Mouse (Mus musculus): ENCODE data around the gene Etl4.

Etl4 gene

DNA sequence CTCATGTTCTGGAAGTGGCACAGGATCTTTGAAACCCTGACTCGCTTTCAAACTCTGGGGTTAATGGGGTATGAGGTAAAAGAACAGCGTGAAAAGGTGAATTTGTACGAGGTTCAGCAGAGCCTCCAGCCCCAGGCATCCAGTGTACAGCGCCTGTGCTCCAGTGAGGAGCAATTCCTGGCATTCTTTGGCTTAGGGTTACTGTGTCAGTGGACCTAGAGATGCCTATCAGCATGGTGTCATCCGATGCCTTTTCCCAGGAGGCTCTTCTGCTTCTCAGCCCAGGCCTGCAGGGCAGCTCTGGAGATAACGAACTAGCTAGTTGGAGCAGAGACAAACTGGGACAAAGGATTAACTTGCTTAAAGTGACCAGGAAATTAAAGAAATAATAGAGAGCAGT is 653.5 kb downstream of the Etl4 start:
- peak; percentile 54 for DNase-seq (ENCODE audit: extremely low spot score)

DNA sequence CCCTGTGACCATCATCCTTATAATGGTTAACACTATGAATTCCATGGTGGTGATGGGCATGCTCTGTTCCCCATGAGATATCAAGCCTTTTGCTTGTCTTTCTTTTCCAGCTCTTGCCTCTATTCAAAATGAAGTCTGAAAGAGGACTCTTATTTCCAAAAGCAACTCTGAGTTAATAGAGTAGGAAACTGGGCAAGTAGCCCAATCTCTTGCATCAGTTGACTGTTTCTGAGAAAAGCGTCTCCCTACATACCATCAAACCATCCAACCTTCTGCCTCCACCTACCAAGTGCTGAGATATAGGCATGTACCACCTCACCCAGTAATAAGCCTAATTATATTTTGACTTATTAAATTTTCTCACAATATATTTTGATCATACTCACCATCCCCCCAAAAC is 658.9 kb downstream of the Etl4 start:
- DNase-seq (ENCODE audit: extremely low spot score) = no peak

DNA sequence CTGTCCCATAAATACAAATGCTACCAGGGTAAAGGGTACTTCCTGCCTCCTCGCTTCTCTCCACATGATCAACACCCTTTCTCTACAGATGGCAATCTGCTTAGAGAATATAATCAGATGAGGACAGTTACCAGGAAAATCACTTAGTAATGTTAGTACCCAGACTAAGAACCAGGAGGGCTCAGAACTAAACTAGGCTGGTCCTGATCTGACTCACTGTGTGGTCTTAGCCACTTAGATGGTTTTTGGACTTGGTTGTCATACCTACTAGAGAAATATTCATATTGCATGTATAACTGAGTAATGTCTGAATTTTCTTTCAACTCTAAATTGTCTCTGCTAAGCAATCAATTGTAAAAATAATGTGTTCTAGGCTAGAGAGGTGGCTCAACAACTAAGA is 662.4 kb downstream of the Etl4 start:
- no peak for DNase-seq (ENCODE audit: extremely low spot score)

DNA sequence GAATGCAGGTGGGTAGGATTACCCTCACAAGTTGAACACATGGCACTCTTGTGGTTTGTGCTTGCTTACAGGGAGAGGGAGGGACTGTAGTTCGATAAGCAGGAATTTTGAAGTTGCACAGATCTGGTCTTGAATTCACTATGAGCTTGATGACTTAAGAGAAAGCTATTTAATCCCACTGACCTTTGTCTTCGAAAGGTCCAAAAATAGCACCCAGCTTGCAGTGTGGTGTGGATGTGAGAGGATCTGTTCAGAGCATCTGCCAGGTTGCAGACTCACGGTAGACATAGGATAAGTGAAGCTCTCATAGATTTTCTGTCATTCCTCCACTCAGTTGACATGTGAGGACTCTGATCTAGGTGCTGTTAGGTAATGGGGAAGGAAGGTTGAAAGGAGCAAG is 670.8 kb downstream of the Etl4 start:
- DNase-seq (ENCODE audit: extremely low spot score) = no peak

DNA sequence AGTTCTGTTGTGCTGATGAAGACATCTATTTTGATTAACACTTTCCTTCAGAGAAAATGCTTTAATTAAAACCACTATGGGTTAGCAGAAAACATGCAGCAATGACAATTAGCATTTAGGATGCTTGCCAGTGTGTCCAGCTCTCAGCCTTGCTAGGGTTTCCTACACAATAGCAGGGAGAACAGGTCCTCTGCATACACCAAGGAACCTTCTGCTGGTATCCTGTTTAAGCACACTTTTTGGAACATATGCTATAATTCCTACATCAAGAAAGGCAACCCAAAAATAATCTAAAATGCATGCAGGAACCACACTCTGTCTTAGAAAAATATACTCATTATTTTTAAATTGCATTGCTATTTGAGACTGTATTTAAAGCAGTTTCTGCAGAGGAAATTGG is 673.5 kb downstream of the Etl4 start:
- no peak for DNase-seq (ENCODE audit: extremely low spot score)

DNA sequence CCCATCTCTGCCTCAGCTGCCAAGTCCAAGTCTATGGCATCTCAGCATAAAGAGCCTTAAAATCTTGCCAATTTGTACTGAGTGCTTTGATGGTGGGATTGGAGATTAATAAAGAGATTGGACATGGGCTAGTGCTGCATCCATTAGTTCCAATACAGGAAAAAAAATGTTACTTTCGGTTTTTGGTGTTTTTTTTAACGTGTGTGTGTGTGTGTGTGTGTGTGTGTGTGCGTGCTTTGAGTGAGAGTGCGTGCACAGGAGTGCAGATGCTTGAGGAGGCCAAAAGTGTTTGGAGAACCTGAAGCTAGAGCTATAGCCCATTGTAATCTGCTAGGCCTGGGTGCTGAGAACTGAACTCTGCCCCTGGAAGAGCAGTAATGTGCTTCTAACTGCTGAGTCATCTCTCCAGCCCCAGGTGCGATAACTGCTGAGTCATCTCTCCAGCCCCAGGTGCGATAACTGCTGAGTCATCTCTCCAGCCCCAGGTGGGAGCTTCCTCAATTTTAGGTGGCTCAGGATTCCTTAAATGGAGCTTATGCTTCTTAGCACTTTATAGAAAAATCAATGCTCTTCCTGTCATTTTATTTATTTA is 674.1 kb downstream of the Etl4 start:
- no peak for DNase-seq (ENCODE audit: extremely low spot score)

DNA sequence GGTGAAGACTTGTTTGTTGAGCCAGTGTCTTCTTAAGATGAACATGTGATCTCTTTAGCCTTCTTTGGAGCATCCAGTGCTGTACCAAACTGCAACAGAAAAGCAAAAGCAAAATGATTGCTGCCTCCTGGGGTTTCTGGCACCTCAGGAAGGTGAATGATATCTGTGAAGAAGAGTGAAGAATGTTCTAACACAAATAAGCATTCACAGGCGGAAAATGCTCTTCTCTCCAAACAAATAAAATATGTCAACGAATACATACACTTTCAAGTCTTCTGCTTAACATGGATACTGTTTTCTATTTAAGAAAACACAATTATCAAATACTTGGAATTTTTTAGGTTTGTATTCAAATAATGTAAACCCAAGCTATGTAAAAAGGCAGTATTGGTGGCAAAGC is 678.3 kb downstream of the Etl4 start:
- DNase-seq (ENCODE audit: extremely low spot score) = no peak

DNA sequence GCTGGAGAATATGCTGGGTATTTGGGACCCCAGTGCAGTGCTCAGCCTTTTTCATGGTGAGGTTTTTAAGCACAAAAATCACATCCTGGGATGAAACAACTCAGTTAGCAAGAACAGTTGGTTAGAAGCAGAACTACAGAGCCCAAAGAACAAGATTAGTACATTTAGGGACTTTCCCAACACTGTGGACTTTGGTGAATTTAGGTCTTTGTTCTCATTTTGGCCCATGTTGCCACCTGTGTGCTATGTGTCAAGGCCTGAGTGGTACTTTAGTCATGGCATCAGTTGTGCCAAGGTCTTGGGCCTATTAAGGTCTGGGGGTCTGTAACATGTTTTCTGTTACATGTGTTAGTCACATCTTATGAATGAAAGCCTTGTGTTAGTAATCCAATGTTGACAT is 679.1 kb downstream of the Etl4 start:
- DNase-seq (ENCODE audit: extremely low spot score) = no peak

DNA sequence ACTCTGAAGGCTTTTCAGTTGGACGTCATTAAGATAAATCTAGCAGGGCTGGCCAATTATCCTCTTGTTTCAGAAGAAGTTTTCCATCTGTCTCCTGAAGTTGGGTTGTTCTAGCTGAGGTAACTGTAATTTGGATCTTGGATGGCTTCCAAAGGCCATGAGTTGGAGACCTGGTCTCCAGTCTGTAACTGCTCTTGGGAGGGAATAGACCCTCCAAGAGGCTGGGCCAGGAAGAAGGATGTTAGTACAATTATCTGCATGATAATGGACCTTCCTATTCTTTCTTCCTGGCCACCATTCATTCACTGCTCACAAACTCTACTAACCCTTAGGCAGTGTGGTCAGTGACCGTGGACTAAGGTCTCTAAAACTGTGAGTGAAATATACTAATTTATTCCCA is 684.5 kb downstream of the Etl4 start:
- DNase-seq (ENCODE audit: extremely low spot score) = no peak

DNA sequence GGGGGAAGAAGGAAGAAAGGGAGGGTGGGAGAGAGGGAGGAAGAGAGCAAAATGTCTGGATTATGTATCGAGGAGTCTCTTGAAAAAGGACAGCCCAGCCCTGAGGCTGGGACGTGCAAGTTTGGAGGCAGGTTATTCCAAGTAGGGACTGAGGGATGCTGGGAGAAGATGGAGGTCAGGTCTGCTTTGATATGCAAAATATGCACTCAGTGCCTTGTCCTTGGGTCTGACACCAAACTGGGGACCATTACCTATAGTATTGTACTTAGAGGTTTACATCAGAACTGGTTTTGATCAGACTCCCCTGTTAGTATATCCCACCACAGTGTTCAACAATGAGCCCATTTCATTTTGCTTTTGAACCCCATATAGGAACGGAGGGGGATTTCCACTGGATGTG is 685.4 kb downstream of the Etl4 start:
- no peak for DNase-seq (ENCODE audit: extremely low spot score)

DNA sequence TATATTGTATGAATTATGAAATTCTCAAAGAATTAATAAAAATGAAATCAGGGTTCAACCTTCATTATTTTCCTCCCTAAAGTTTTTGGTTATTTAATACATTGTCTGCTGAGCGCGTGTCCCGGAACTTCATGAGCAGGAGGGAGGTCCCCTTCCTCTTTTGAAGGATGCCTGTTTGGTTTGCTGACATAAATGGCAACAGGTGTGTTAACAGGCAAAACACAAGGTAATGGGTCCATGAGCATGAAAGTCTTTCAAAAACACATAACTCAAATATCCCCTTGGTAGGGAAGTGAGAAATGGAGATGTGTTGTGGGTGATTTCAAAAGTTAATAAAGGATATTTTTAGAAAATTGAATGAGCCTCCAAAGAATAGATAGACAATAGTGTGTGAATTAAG is 687.0 kb downstream of the Etl4 start:
- DNase-seq (ENCODE audit: extremely low spot score) = no peak

DNA sequence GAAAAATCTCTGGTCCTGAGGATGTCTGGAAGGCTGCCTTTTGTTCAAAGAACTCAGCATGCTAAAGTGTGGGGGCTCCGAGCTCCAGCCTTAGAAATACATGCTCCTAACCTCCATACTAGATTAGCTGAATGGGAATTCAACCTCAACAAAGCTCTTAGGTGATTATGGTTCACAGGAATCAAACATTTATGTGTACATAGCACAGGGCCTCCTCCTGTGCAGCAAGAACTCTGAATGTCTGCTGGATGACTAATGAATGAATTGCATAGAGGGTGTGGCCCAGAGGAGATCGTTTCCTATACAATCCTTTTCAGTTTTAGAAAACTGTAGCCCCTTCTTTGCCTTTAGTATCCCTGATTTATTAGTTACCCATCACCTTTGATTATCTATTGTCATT is 687.6 kb downstream of the Etl4 start:
- no peak for DNase-seq (ENCODE audit: extremely low spot score)

DNA sequence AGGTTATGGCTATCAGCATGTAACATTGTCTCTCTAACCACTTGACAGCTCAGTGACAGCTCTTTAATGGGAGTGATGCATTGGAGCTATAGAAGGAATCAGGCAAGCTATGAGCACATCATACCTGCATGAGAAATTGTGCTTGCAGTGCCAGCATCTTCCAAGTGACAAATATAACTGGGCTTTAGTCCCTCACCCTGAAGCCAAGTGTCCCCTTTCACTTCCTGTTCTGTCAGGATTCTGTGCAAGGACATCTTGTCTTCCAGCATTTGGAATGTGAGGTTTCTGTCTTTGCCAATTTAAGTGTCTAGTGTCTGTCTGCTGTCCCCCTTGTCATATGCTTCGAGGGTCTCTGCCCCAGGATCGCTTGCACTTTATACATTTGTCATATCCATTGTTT is 693.1 kb downstream of the Etl4 start:
- DNase-seq (ENCODE audit: extremely low spot score) = no peak

DNA sequence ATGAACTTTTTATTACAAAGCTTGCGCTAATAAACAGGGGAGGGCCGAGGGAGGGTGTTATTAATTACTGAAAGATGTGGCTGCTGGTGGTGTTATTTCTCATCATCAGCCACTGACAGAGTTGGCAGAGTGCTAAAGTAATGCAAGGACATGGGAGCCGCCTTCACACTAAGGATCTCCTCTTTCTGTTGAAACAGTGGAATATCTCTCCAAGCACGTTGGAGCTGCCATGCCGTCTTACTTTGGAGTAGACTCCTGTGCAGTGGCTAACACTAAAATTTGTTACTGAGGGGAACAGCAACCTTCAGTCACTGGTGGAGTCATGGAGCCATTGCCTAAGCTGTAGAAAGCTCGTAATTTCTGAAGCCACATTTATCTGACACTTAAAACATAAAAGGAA is 694.0 kb downstream of the Etl4 start:
- no peak for DNase-seq (ENCODE audit: extremely low spot score)

DNA sequence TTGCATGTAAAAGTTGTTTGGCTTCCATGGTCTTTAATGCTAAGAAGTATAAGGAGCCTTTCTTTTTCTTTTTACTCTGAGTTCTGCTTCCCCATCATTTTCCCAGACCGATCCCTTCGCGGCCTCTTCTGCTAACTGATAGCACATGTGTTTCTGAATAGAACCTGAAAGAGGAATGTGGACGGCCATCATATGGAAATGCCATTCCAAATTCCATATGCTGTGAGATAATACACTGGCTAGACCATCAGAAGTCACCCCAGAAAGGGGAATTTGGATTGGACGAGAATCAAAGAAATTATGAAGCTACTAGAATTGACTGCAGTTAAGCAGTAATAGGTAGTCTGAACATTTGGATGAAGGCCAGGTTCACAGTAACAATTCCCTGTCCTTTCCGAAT is 694.4 kb downstream of the Etl4 start:
- DNase-seq (ENCODE audit: extremely low spot score) = no peak

DNA sequence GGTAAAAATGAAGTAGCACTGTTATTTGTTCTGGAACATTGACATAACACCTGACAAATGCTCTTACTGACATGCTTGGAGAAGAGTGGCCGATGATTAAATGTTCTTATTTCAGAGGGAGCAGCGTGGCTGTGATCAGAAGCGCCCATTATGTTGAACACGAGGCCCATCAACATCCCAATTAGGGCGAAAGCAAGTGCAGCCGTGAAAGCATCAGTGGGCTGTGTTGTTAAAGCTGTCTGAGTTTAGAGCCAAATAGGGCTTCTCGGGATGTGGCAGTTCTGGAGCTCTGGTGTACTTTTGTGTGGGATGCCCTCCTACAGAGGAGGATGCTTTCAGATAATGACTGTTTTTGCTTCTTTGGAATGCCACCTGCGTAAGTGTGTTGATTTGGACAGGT is 699.6 kb downstream of the Etl4 start:
- no peak for DNase-seq (ENCODE audit: extremely low spot score)

DNA sequence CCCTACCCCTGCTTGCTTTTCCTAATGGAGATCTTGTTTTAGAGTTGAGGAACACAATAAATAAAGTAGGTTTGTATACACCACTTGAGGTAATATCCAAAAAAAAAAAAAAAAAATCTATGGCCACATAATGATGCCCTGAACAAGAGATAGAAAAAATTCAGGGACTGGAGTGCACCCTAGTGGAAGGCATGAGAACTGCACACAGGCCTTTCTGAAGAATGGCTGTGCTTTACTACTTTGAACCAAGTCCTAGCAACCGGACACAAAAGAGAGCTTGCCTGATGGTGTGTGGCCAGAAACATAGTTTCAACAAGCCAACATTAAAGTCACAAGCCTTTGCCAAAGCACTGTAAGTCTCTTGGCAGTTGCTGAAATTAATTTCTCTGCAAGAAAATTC is 706.4 kb downstream of the Etl4 start:
- peak; percentile 20 for DNase-seq (ENCODE audit: extremely low spot score)

DNA sequence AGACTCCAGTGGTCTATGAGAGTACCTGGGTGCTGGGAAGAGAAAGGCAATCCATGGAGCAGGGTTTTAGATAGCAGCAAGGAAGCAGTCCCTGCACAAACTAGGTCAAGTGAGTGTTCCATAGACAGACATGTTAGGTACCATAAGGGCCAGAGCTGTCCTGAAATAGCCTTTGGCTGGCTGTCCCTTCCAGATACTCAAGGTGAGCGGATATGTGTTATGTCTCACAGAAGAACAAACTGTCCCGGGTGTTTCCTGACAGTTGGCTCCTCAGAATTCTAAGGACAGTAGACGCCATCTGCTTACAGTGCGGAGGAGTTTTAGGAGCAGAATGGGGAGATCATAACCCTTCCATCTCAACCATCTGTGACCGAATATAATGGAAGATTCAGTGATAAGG is 708.8 kb downstream of the Etl4 start:
- DNase-seq (ENCODE audit: extremely low spot score) = no peak

DNA sequence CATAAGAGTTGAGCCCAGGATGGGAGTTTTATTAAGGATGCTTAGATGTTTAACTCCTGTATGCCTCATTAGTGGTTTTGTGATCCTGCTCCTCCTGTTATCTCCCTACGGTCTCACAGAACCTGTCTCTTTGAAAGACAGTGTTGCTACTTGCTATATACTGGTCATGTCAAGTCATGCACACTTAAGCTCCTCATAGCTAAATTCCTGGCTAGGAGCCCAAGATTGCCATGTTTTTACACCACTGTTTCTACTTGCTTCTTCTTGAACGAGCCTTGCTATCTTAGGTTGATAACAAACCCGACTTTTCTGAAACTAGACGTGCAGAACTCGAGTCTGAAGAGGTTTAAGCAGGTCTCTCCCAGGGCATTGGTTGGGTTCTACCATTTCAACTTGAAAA is 710.3 kb downstream of the Etl4 start:
- no peak for DNase-seq (ENCODE audit: extremely low spot score)

DNA sequence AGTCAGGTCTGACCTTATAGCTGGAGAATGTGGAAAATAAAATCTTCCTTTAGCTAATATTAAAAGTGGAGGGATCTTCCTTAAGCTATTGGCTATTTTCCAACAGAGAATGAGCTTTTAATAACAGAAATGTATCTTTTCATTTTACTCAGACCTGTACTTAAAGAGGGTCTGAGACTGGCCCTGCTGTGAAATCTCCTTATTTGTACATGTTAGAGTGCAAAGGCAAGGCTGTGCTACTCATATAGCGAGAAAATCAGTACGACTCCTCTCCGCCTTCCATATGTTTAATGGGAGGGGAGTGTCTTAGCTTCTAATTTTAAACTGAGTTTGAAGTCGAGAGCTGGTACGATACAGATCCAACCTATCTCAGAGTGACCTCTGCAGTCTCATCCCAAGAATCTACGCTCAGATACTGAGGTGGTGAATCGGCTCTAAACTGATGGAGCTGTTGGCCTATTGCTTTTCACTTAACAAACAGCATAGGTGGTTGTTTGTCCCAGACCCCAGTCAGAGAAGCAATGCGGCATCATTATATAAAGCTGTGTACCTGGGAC is 719.7 kb downstream of the Etl4 start:
- DNase-seq (ENCODE audit: extremely low spot score) = no peak

DNA sequence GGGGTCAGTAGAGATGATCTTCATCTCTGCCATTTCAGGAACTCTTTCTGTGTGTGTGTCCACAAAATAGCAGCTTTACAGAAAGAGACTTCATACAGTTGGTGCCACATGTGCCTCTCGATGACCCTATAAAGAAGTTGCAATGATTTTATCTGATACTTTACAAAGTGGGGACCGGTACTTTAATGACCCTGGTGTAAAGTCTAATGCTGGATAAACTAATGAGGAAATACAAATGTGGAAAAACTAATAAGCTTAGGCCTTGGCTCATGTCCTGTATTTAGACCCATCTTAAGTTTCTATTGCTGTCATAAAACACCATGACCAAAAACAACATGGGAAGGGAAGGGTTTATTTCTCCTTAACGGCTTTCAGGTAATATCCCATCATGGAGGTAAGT is 729.0 kb downstream of the Etl4 start:
- DNase-seq (ENCODE audit: extremely low spot score) = no peak

DNA sequence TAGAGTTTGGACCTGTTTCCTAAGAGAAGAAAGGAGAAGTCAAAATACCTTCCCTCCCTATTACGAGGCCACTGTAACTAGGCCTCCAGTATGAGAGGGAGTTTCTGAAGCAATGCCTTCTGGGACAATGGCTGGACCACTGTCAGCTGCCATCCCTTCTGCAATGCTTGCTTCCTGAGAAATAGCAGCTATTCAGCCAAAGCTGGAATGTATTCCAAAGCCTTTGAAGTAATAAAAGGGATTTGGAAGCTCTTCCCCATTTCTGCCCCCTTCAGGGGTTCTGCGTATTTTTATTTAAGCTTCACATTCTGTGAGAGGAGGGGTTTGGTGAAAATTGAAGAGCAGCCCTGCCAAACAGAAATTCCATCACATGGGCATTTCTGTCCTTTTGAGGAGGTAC is 730.1 kb downstream of the Etl4 start:
- no peak for DNase-seq (ENCODE audit: extremely low spot score)

DNA sequence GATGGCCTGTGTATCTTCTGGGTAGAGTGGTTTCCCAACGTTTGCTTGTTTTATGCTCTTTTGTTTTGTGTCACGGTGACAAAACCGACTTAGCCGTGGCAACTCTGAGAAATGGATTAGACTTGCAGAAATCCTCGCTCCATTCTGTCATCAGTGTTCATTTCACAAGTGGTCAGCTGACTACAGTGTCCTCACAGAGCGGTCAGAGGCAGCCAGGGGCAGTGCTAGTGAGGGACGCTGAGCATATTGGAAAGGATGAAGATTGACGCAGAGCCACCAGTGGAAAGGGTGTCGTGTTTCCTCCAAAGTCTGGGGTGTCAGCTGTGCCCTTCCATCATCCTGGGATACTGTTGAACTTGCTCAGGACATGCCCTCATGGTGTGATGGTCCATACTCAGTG is 733.2 kb downstream of the Etl4 start:
- DNase-seq (ENCODE audit: extremely low spot score) = no peak

DNA sequence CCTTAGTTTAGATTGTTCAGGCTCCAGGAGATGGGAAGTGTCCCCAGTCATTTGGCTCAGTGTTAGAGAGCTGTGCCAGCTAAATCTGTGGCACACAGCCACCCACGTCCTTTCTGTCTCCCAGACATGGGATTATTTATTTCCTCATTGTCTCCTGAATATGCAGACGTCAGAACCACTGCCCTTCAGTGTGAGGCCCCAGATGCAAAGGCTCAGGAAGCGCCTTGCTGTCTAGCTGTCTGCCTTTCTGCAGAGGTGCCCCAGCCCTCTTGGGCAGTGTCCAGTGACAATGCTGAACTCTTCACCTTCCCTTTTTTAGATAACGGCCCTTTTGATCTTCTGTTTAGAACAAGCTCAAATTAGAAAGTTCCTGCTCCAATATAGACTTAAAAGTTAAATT is 740.2 kb downstream of the Etl4 start:
- DNase-seq (ENCODE audit: extremely low spot score) = no peak

DNA sequence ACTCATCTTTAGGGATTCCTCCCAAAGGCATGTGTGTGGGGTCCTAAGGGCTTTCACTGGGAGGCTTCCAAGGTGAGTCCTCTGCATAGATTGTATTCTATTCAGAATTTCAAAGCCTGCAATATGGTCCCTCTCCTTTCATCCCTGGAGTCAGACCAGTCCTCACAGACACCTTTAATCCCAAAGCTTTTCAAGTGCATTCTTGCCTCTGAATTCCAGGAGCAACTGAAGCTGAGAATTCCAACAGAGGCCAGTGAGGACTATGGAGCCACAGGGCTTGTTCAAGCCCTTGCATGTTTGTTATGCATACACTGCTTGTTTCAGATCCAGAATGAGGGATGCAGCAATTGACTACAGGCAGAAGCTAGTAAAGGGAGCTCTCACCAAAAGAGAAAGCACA is 743.5 kb downstream of the Etl4 start:
- DNase-seq (ENCODE audit: extremely low spot score) = no peak

All from embryo, embryonic 9.5 days (tissue).